Mouse (Mus musculus) hindlimb bud, embryonic 11.5 days (tissue): ENCODE measurements at regions not wholly inside any gene's neighbourhood (a gene's known extent, or its start where the extent isn't known, plus 50 kb on each side); places are given as distances from the start of the nearest gene placed in this dataset.

Experiments used
- DNase-seq: peaks from one replicate; pipeline ENCODE4 v3.0.0-alpha.2; 2012; ENCODE audit warnings: low read depth, low spot score; ENCODE audit errors: extremely low spot score

GRCm38 (mm10) chr12:9091951-9092350 is 62.2 kb downstream of the Ttc32 start:
- DNase-seq: no peak

- no peak for DNase-seq
Measured at GRCm38 (mm10) chr12:9095061-9095460, 65.3 kb downstream of the Ttc32 start.

- no peak for DNase-seq
Measured at GRCm38 (mm10) chr12:9106416-9106815, 76.6 kb downstream of the Ttc32 start.

DNA sequence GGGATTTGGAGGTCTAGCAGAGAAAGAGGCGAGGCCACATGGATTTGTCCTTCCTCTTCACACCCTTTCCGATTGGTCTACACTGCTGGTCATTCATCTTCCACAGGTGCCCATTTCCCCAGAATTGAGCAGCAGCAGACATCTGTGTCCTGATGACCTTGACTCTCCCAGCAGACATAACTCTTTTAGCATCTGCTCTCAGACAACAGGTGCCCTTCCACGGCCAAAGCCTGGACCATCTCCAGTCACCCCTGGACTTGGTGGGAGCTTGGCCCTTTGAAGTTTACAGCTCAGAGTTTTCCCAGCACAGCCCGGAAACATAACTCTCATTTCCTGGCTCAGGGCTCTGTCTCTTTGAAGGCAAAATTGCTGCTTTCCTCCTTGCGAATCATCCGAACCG is 80.0 kb downstream of the Ttc32 start:
- DNase-seq: no peak

DNA sequence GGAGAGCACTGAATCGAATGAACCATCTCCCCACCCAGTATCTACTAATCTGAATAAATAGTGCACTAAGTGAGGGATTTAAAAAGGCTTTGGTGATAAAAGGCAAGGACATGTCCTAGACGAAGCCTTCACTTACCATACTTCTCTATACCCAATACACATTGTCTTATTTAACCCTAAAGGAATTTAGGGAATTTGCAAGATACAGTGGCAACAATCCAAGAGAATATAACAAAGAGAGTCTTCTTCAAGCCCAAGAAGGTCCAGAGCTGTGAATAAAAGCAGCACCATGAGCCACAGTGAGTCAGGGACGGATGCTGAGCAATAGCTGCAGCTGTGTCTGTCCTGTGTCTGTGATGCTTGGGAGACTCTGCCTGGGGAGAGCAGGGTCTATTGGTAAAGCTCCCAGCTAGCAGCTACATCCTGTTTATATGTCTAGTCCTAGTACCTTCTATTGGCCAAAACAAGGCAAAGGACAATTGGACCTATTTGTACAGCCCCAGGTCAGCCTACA is 82.4 kb downstream of the Ttc32 start:
- no peak for DNase-seq

- no peak for DNase-seq
Measured at GRCm38 (mm10) chr12:9113652-9114051, 83.9 kb downstream of the Ttc32 start.

- DNase-seq: no peak
Measured at GRCm38 (mm10) chr12:9114061-9114460, 84.3 kb downstream of the Ttc32 start.

- no peak for DNase-seq
Measured at GRCm38 (mm10) chr12:9118576-9118975, 88.8 kb downstream of the Ttc32 start.

GRCm38 (mm10) chr12:9127931-9128550 is 98.2 kb downstream of the Ttc32 start:
- no peak for DNase-seq

DNA sequence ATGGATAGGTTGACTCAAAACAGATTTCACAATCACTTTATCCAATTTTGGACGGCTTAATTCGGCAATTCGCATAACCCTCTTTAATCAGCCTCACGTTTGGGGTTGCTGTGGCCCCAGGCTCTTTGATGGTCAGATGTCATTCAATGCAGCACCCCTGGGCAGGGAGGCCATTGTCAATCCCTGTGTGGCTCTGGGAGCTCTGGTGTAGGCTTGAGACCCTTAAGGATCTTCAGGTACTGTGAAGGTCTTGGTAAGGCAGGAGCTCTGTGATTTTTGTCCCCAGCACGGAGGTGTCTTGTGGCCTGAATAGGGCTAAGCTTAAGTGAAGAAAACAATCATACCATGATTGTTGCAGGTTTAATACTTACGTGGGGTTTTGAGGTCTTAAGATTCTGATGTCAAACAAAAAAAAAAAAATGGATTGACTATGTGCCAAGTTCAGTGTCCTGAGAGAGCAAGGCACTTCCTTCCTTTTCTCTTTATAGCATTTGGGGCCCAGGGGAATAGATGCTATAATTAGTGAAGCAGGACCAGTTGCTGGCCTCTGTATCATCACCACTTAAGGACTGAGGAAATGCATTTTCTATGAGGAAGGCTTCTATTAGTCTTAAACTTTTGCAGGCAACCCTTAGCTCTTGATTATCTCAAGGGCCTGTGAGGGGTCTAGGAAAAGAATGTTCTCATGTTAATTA is 98.9 kb downstream of the Ttc32 start:
- no peak for DNase-seq

- no peak for DNase-seq
Measured at GRCm38 (mm10) chr12:9132621-9133020, 102.8 kb downstream of the Ttc32 start.

DNA sequence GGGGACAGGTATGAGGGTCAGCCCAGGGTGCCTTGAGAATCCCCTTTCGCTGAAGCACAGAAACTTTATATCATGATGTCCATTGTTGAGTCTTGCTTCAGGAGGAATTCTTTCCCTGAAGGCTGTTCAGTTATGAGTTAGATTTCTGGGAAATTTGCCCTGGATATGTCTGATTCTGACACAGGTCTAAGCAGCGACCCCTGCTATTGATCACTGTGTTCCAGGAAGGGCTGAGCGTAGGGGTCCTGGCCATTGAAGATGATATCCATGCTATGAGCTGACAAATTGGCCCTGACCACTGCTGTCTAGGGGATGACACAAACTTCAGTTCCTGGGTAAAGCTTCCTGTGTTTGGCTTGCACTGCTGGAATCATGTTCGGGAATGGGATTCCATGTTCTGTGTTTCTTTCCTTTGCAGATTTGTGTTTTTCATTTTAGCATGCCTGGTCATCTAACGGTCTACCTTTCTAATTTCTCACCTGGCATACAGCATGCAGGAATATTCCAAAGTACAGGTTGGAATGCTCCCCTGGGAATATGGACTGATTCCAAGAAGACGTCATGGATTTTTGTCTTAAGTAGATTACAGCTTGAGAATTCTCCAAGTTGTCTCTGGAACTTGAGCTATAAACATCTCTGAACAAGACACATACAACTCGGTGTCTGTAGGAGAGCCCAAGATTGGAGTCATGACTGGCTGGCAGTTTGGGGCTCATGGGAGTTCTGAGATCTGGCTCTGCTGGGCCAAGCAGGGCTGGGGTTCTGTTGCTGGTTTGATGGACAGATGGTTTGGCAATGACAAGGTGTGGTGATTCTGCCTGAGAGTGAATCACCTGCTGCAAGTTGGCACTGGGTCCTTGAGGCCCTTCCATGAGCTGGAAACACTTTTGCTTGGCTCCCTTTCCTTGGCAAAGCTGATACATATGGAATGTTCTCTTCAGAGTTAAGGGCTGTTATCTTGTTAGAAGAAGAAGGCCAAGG is 104.4 kb downstream of the Ttc32 start:
- no peak for DNase-seq

DNA sequence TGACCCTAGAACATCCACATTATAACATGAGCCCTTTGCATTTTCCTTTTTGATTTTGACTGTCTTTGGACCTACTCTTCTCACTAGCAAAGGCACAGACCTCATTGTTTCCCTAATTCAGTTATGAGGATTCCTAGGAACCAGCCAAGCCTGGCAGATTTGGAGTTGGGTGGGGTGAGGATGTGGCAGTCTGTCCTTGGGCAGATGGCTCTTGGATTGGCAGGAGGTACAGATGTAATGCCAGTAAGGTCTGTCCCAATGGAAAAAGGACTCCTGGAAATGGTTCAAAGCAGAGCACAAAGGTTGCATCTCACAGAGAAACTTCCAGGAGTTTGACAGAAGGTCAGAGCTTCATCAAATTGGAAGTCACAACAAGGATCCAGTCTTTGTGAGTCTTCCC is 121.2 kb downstream of the Ttc32 start:
- no peak for DNase-seq

DNA sequence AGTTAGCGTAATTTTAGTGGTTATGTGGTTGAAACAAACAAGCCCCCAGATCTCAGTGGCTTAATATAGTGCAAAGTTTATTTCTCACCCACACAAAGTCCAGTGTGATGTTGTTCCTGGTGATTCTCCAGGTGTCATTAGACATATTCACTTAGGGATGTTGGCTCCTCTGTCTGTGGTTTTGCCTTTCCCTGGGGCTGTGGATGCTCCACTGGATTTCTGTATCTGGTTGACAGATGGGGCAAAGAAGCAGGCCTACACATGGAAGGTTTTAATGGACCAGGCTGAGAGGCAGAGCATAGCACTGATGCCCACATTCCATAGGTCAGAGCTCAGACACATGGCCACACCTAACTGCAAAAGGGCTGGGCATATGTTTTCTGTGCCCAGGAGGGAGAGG is 121.6 kb downstream of the Ttc32 start:
- no peak for DNase-seq

DNA sequence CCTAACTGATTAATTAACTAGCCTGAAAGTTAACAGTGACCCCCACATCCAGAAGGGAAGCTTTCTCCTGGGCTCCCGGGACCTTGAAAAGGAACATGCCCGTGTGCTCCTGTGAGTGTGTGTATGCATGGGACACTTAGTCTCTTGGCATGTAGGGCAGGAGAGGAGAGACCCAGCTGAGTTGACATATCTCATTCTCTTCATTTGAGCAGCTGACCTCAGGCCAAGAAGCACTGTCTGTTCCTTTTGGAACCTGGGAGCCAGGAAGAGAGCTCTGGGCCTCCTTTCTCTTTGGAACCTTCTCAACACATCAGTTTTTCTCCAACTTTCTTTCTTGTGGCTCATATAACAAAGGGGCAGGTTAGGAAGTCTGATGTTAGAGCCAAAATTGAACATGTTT is 124.7 kb downstream of the Ttc32 start:
- DNase-seq: no peak

DNA sequence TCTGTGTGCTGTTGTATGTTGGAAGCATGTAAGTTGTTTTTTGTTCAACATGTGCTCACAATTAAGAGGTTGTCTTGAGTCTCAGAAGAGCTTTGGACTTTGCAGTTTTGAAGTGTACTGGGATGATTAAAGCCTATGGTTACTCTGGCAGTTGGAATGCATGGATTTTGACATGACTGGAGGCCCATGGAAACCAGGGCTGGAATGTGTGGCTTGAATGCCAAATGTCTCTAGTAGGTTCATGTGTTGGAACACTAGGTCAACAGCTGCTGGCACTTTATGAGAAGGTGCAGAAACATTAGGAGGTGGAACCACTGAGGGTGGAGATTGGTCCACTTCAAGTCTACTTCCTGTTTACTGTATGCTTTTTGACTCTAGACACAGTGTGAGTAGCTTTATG is 127.0 kb downstream of the Ttc32 start:
- no peak for DNase-seq

DNA sequence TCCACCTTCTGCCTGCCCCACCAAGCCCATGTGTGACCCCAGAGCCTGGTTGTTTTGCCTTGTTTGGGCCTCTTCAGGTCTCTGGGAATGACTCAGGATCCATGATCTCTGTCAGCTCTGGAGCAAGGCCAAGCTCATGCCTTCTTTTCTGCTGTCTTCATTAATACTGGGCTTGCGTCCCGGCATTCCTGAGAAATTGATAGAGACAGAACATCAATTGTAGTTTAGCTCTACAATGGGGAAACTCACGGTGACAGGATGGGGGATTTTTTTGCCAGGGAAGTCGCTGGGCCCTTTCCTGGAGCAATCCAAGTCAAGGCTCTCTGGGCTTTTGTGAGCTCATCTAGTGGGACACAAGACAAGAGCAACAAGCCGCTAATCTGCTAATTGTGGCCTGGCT is 129.0 kb downstream of the Ttc32 start:
- no peak for DNase-seq

DNA sequence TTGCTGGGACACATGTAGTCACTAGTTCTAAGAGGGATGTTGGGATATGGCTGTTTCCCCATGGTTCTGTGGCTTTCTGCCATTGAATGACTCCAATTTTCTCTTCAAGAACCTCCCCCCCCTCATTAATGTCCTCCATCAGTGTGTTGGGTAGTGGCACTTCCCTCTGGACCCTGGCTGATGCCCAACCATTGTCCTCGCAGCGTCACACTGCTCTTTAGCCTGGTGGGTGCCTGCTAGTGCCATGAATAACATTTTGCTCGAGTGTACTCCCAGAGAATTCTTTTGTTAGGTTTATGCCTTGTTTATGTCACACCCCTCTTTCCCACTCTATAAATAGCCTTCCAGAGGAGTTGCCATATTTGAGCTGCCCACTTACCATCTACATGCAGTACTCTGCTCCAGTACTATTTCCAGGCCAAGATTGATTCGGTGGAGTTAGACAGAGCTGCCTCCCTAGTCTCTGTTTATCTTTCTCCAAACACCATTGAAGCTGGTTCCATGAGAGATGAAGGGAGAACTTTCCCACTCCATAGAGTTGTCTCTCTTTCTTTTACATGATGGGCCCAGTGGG is 135.7 kb downstream of the Ttc32 start:
- no peak for DNase-seq

- DNase-seq: no peak
Measured at GRCm38 (mm10) chr12:9166218-9166908, 136.6 kb downstream of the Ttc32 start.

GRCm38 (mm10) chr12:9169008-9169407 is 139.2 kb downstream of the Ttc32 start:
- no peak for DNase-seq

GRCm38 (mm10) chr12:9173680-9174079 is 143.9 kb downstream of the Ttc32 start:
- no peak for DNase-seq
